Mouse (Mus musculus): Measurements from ENCODE around the gene Wt1. TPM values are rescaled to one million over a fixed set of nuclear protein-coding genes. Genes with fewer than 3 reads are reported as not detected.

The Wt1 gene
- polyA plus RNA-seq, 1 experiment from 2014 or later = 1.1 TPM

DNA sequence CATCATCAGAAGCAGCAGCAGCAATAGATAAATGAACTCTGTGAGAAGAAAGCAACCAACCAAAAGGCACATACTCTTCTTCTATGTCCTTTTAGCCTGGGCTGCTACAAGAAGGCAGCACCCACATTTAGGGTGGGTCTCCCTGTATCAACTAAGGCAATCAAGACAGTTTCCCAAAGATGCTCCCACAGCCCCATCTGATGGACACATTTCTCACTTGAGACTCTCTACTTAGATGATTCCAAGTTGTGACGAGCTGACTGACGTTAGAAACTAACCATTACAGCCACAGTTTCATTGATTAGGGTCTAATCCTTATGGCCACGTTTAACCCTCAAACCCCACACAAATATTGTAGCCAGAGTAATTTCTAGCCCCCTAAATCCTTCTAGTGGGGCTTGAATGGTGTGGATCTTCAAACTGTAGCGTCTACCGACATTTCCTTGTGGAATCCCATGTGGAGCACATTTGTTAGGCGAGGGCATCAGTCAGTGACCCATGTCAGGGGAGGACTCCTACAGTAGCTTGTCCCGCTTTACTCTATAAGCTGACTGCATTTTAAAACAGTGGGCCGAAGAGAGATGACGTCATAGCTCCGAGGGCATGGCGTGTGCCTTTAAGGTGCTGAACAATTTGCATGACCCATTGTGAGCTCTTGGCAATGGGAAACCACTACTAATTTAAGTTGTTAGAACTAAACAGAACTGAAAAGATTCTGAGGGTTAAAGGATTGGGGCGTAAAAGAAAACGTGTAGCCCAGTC is 59.6 kb downstream of the Wt1 start:
- H3K9ac ChIP-seq (ENCODE audit: low read depth, low read length) = no peak overlapping the region
- H3K36me3 ChIP-seq (ENCODE audit: control insufficient read depth, insufficient read depth) = no peaks in the 10 kb centered on the region
- no peaks in the 10 kb centered on the region for H3K4me1 ChIP-seq (ENCODE audit: control insufficient read depth, low read depth, low read length)
- no peak overlapping the region for H3K4me3 ChIP-seq (ENCODE audit: low read depth, low read length)
- no peak overlapping the region for H3K4me2 ChIP-seq (ENCODE audit: low read depth, low read length)
- no peak overlapping the region for H3K27ac ChIP-seq (ENCODE audit: low read length)
- no peaks in the 10 kb centered on the region for H3K9me3 ChIP-seq (replicated peaks; ENCODE audit: control insufficient read depth, low read length)
- WGBS (ENCODE audit: insufficient replicate concordance) = 63% methylated on average over 13 of the region's 13 CpGs
- H3K27me3 ChIP-seq (ENCODE audit: control insufficient read depth, insufficient read depth, low read depth, low read length) = no peaks in the 10 kb centered on the region
- no peak for ATAC-seq (ENCODE audit: low read depth)

DNA sequence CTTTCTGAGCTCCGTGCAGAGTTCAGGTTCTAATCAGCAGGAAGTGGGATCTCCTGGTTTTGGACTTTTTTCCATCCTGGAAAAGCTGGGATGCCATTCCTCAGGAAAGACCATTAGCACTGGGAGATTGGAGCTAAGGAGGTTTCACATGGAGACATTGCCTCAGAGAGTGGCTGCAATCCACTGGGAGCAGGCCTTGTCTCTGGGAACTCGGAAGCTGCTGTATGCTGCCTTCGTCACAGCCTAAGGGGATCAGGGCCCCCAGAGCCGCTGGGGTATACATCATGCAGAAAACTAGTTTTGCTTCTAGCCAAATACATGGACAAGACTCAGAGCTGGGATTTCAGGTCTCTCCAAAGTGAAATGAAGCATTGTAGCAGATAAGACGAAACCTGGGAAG is 60.3 kb downstream of the Wt1 start:
- no peak overlapping the region for H3K4me2 ChIP-seq (ENCODE audit: low read depth, low read length)
- ATAC-seq (ENCODE audit: low read depth) = no peak

DNA sequence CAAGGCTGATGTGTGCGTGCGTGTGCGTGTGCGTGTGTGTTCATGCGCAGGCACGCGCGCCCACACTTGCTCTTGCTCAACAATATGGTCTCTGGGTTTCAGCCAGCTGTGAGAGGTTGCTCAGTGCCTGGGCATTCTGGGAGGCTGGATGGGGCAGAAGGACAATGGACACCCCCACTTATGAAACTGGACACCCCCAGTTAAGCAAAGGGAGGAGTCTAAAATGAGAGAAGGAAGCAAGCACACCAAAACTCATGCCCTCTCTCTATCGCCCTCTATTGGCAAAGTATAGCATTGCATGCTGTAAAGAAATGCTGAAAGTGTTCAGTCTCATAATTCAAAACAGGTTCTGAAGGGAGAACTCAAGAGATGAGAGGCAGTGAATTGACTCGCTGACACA is 61.9 kb downstream of the Wt1 start:
- Histone ChIP-seq H3K9ac (ENCODE audit: low read depth, low read length) (no peak overlapping the region), H3K27ac (ENCODE audit: low read length) (no peak overlapping the region), H3K36me3 (ENCODE audit: control insufficient read depth, insufficient read depth) (no peaks in the 10 kb centered on the region), H3K4me3 (ENCODE audit: low read depth, low read length) (no peak overlapping the region), H3K27me3 (ENCODE audit: control insufficient read depth, insufficient read depth, low read depth, low read length) (no peaks in the 10 kb centered on the region), H3K9me3 (replicated peaks; ENCODE audit: control insufficient read depth, low read length) (no peaks in the 10 kb centered on the region), H3K4me2 (ENCODE audit: low read depth, low read length) (no peak overlapping the region), H3K4me1 (ENCODE audit: control insufficient read depth, low read depth, low read length) (no peaks in the 10 kb centered on the region)
- no peak for ATAC-seq (ENCODE audit: low read depth)
- 70% methylated on average over 10 of the region's 10 CpGs for WGBS (ENCODE audit: insufficient replicate concordance)

More for the DNA sequence above, 60.3 kb downstream of the Wt1 start:
- Histone ChIP-seq H3K4me1 (ENCODE audit: control insufficient read depth, low read depth, low read length) (no peaks in the 10 kb centered on the region), H3K9ac (ENCODE audit: low read depth, low read length) (no peak overlapping the region), H3K4me3 (ENCODE audit: low read depth, low read length) (no peak overlapping the region), H3K9me3 (replicated peaks; ENCODE audit: control insufficient read depth, low read length) (no peaks in the 10 kb centered on the region), H3K36me3 (ENCODE audit: control insufficient read depth, insufficient read depth) (no peaks in the 10 kb centered on the region), H3K27me3 (ENCODE audit: control insufficient read depth, insufficient read depth, low read depth, low read length) (no peaks in the 10 kb centered on the region), H3K27ac (ENCODE audit: low read length) (no peak overlapping the region)
- 59% methylated on average over 5 of the region's 5 CpGs for WGBS (ENCODE audit: insufficient replicate concordance)

DNA sequence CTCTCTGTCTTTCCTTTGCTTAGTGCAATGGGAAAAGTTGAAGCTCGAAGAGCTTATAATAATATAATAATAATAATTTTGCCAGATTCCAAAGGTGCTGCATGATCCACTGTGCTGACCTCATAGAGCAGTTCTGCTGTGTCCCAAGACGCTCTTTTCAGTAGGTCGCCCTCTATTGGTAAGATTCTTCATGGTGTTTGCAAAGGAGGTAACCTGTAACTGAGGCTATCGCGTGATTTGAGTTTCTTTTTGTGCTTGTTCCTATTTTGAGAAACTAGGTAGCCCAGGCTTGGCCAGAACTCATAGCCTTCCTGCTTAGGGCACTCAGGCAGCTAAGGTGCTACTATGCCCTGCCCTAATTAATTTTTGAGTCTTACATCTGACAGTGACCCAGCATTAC is 63.0 kb downstream of the Wt1 start:
- no peak for ATAC-seq (ENCODE audit: low read depth)
- H3K9me3 ChIP-seq (replicated peaks; ENCODE audit: control insufficient read depth, low read length) = no peaks in the 10 kb centered on the region
- H3K4me2 ChIP-seq (ENCODE audit: low read depth, low read length) = no peak overlapping the region
- 14% methylated on average over 5 of the region's 5 CpGs for whole genome bisulfite sequencing (ENCODE audit: insufficient replicate concordance)
- H3K27ac ChIP-seq (ENCODE audit: low read length) = no peak overlapping the region
- H3K36me3 ChIP-seq (ENCODE audit: control insufficient read depth, insufficient read depth) = no peaks in the 10 kb centered on the region
- no peaks in the 10 kb centered on the region for H3K27me3 ChIP-seq (ENCODE audit: control insufficient read depth, insufficient read depth, low read depth, low read length)
- H3K4me1 ChIP-seq (ENCODE audit: control insufficient read depth, low read depth, low read length) = no peaks in the 10 kb centered on the region
- H3K9ac ChIP-seq (ENCODE audit: low read depth, low read length) = no peak overlapping the region
- no peak overlapping the region for H3K4me3 ChIP-seq (ENCODE audit: low read depth, low read length)

DNA sequence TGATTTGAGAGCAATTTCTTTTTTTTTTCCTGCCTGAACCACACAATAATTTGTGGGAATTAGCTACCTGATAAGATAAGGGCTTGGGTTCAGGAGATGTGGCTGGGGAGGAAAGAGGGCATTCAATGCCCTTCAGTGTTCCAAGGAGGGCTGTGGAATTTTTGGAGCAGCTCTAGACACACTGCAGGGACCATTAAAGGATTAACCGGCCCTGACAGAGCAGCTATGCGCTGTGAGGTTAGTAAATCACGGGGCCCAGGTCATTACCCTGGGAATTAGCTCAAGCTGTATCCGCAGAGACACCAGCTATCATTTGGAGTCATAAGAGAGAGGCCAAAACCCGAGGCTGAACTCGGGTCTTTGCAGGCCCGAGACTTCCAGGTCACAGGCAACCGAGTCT is 73.8 kb downstream of the Wt1 start:
- Histone ChIP-seq H3K4me3 (ENCODE audit: low read depth, low read length) (no peak overlapping the region), H3K27me3 (ENCODE audit: control insufficient read depth, insufficient read depth, low read depth, low read length) (no peaks in the 10 kb centered on the region), H3K9ac (ENCODE audit: low read depth, low read length) (no peak overlapping the region), H3K9me3 (replicated peaks; ENCODE audit: control insufficient read depth, low read length) (no peaks in the 10 kb centered on the region), H3K36me3 (ENCODE audit: control insufficient read depth, insufficient read depth) (no peaks in the 10 kb centered on the region), H3K4me2 (ENCODE audit: low read depth, low read length) (no peak overlapping the region), H3K4me1 (ENCODE audit: control insufficient read depth, low read depth, low read length) (no peaks in the 10 kb centered on the region), H3K27ac (ENCODE audit: low read length) (no peak overlapping the region)
- no peak for ATAC-seq (ENCODE audit: low read depth)
- WGBS (ENCODE audit: insufficient replicate concordance) = 26% methylated on average over 8 of the region's 8 CpGs

DNA sequence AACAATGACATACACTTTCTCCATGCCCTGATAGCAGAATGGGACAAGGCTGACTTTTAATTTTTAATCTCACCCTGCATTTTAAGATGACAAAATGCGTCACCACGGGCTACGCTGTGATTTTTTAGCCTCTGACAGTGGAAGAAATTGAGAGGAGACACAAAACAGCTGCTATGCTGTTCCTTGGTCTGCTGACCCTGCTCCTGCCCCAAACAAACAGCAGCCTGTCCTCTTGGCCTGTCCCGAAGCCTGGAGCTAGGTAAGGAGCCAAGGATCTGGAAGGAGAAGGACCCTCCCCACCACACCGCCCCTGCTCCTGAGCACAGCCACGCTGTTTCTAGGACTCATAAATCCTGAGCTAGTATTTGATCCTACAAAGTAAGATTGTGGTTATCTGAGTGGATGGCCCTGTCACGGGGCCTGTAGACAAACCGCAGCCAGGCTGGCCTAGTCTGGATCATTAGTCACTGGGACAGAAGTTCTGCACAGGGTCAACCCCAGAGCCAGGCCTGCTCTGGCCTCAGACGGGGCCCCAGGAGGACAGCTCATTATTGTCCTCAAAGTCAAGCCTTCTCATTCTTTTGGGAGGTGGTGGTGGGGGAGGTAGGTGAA is 80.3 kb downstream of the Wt1 start:
- Histone ChIP-seq H3K4me3 (ENCODE audit: low read depth, low read length) (no peak overlapping the region), H3K36me3 (ENCODE audit: control insufficient read depth, insufficient read depth) (no peaks in the 10 kb centered on the region), H3K4me2 (ENCODE audit: low read depth, low read length) (no peak overlapping the region), H3K4me1 (ENCODE audit: control insufficient read depth, low read depth, low read length) (no peaks in the 10 kb centered on the region), H3K27me3 (ENCODE audit: control insufficient read depth, insufficient read depth, low read depth, low read length) (no peaks in the 10 kb centered on the region), H3K9me3 (replicated peaks; ENCODE audit: control insufficient read depth, low read length) (no peaks in the 10 kb centered on the region), H3K27ac (ENCODE audit: low read length) (no peak overlapping the region), H3K9ac (ENCODE audit: low read depth, low read length) (no peak overlapping the region)
- WGBS (ENCODE audit: insufficient replicate concordance) = 51% methylated on average over 9 of the region's 9 CpGs
- no peak for ATAC-seq (ENCODE audit: low read depth)

DNA sequence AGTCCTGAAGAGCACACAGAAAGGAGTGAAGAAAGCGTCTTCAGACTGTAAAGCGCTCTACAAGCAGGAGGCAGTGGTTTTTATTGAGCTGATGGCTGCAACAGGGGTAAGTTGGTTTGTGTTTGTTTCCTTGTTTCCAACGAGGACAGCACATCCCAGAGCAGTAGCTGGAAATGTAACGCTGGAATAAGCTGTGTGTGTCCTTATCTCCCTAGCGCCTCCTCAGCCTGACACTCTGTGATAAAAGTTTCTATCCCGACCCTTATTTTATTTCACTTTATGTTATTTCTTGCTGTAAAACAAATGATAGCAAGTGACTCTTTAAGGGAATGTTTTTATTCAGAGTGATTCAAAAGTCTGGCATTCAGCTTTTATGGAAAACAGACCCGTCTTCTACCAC is 86.5 kb downstream of the Wt1 start:
- Histone ChIP-seq H3K4me1 (ENCODE audit: control insufficient read depth, low read depth, low read length) (no peaks in the 10 kb centered on the region), H3K4me3 (ENCODE audit: low read depth, low read length) (no peak overlapping the region), H3K36me3 (ENCODE audit: control insufficient read depth, insufficient read depth) (no peaks in the 10 kb centered on the region), H3K9me3 (replicated peaks; ENCODE audit: control insufficient read depth, low read length) (no peaks in the 10 kb centered on the region), H3K9ac (ENCODE audit: low read depth, low read length) (no peak overlapping the region), H3K4me2 (ENCODE audit: low read depth, low read length) (no peak overlapping the region), H3K27me3 (ENCODE audit: control insufficient read depth, insufficient read depth, low read depth, low read length) (no peaks in the 10 kb centered on the region), H3K27ac (ENCODE audit: low read length) (no peak overlapping the region)
- no peak for ATAC-seq (ENCODE audit: low read depth)
- 48% methylated on average over 7 of the region's 7 CpGs for WGBS (ENCODE audit: insufficient replicate concordance)

DNA sequence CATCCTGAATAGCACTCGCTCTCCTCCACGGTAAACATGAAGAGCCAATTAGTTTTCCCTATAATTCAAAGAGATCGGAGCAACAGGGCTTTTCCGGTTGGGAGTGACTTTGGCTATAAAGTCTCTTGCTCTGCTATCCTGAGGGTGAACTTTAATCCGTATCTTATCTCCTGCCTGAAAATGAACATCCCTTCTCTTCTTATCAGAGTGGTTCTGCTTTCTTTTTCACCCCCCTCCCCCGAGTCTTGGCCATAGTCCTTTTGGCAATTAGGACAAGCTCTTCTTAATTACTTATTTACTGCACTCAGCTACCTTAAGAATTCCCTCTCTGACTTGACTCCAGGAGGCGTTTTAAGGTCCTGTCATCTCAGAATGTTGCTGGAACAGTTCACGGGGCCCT is 89.6 kb downstream of the Wt1 start:
- no peaks in the 10 kb centered on the region for H3K9me3 ChIP-seq (replicated peaks; ENCODE audit: control insufficient read depth, low read length)
- no peak overlapping the region for H3K9ac ChIP-seq (ENCODE audit: low read depth, low read length)
- no peaks in the 10 kb centered on the region for H3K4me1 ChIP-seq (ENCODE audit: control insufficient read depth, low read depth, low read length)
- H3K4me2 ChIP-seq (ENCODE audit: low read depth, low read length) = no peak overlapping the region
- no peak for ATAC-seq (ENCODE audit: low read depth)
- H3K36me3 ChIP-seq (ENCODE audit: control insufficient read depth, insufficient read depth) = no peaks in the 10 kb centered on the region
- H3K27me3 ChIP-seq (ENCODE audit: control insufficient read depth, insufficient read depth, low read depth, low read length) = no peaks in the 10 kb centered on the region
- H3K4me3 ChIP-seq (ENCODE audit: low read depth, low read length) = no peak overlapping the region
- no peak overlapping the region for H3K27ac ChIP-seq (ENCODE audit: low read length)
- WGBS (ENCODE audit: insufficient replicate concordance) = 27% methylated on average over 8 of the region's 8 CpGs

DNA sequence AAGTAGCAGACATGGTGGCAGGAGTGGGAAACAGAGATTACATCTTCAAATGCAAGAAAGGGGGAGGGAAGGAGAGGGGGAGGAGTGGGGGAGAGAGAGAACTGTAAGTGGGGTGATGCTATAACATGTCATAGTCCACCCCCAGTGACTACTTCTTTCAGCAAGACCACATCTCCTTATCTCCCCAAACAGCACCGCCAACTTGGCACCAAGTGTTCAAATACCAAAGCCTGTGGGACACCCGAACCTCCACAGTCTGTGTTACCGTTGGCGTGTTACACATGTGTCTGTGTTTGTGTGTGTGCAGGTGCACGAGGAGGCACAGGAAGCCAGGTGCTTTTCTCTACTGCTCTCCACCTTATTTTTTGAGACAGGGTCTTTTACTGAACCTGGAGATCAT is 92.9 kb downstream of the Wt1 start:
- Histone ChIP-seq H3K27me3 (ENCODE audit: control insufficient read depth, insufficient read depth, low read depth, low read length) (no peaks in the 10 kb centered on the region), H3K36me3 (ENCODE audit: control insufficient read depth, insufficient read depth) (no peaks in the 10 kb centered on the region), H3K4me1 (ENCODE audit: control insufficient read depth, low read depth, low read length) (no peaks in the 10 kb centered on the region), H3K4me2 (ENCODE audit: low read depth, low read length) (no peak overlapping the region), H3K9me3 (replicated peaks; ENCODE audit: control insufficient read depth, low read length) (no peaks in the 10 kb centered on the region), H3K4me3 (ENCODE audit: low read depth, low read length) (no peak overlapping the region), H3K27ac (ENCODE audit: low read length) (no peak overlapping the region), H3K9ac (ENCODE audit: low read depth, low read length) (no peak overlapping the region)
- 54% methylated on average over 5 of the region's 5 CpGs for WGBS (ENCODE audit: insufficient replicate concordance)
- no peak for ATAC-seq (ENCODE audit: low read depth)
